Mouse (Mus musculus) central nervous system, embryonic 11.5 days (tissue): ENCODE data around the gene Pcbd2. TPM values are rescaled to one million over a fixed set of nuclear protein-coding genes. Genes with fewer than 3 reads are reported as not detected.

Source experiments
- polyA plus RNA-seq: library from polyadenylated mRNA; depleted of rRNA; stranded (reverse); fragments of >200 nt; gene quantifications from 2 replicates; pipeline ENCODE4 v1.2.3, GENCODE M21; 2012; rRNA removed

The Pcbd2 gene
- 38.8 and 48.8 TPM in 2 replicates for polyA plus RNA-seq

DNA sequence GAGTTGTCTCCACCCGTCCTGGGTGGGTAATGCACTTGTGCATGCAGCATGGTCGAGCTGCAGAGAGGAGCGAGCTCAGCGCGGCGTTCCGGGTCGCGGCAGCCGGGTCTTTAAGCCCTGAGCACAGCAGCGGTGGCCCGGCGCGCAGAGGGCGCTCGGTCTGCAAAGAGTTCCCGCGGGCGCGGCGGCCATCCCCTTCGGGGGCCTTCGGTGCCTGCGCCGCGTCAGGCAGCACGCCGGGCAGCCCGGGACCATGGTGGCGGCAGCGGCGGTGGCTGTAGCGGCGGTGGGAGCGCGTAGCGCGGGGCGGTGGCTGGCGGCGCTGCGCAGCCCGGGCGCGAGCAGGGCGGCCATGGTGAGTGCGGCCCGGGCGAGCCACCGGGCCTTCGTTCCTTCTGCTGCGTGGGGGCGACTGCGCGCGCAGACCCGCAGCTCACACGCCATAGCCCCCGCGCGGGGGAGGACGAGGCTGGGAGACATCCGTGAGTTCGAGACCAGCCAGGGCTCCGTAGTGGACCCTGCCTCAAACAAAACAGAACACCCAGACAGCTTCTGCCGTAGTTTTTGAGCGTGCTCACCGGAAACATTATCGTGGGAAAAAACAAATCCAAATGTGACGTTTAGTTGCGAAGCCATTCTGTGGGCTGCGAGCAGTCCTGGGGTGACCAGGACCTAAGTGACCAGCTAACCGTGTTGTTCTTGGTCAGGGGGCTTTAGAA is at the start of gene Pcbd2:
Pcbd2 (plus strand) TSS at position 249 of the 719 bp plus-strand sequence.

DNA sequence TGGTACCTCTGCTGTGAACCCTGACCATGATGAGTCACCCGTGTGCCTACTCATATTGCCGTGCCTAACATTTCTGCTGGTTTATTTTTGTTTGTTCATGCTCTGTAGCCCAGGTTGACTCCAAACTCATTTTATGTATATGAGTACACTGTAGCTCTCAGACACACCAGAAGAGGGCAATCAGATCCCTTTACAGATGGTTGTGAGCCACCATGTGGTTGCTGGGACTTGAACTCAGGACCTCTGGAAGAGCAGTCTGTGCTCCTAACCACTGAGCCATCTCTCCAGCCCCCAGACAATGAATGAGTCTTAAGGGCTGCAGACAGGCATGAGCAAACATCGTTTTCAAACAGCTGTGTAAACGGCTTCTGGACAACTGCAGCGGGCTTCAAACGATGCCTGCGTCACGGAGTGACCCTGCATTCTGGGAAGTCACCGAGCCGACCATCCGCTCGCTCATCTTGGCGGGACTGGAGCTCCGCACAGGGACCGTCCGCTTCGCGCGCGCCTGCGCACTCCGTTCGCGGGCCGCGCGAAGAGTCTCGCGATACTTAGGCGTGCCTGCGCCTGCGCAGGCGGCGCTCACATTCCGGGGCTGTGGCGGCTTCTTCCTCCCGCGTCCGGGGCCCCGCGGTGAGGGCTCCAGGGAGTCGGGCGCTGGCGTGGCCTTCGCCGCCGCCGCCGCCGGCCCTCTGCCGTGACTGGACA is 34.5 kb upstream of the Pcbd2 start, which contains the start of gene B230219D22Rik:
B230219D22Rik (plus strand) TSS at position 590 of the 708 bp plus-strand sequence.

DNA sequence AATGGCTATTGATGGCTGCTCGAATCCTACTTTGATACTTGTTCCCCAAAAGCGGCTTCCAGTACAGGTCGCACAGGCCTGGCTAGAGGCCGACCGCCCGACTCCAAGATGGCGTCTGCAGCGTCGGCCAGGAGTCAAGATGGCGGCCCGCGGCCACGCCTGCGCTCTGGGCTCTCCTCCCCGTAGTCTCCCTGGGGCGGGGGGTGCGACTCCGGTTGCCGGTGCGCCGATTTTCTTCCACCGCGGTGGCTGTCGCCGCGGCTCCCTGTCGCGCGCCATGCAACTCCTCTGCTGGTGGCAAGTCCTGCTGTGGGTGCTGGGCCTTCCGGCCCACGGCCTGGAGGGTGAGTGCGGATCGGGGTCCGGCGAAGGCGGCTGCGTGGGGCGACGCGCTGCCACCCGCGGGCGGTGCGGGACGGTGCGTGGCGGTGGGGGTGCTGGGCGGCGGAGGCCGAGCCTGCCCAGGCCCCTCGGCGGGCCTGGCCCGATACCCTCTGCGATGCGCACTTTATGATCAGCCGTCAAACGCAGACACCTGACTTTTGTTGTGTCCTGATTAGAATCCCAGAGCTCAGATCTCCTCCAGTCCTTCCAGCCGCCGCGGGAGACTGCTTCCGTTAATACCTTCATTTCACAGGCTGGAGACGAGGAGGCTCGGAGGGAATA is 12.5 kb upstream of the Pcbd2 start, which contains the start of gene Txndc15:
Txndc15 (plus strand) TSS at position 150 of the 666 bp plus-strand sequence.

DNA sequence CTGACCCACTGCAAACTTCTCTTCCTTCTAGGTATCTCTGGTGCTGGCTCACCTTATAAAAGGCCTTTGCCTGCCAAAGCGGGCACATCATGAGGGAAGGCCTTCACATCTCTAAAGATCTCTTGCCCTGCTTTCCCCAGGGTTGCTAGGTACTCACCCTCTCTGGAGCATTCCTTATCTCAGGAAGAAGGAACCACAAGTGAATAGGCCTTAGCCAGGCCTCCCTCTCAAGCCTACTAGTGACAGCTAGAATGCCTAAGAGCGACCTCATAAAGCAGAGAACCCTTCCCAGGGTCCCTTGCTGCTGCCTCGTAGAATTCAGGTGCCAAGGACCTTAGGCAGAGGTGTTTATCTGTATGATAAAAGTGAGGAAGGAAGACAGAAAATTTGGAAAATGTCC is 57.1 kb downstream of the Pcbd2 start, which contains the start of gene Catsper3:
Catsper3 (plus strand) TSS at position 301 of the 400 bp plus-strand sequence.

Other genes with a start within 250 kb of the Pcbd2 start
- gene Dbn1, start 239.3 kb upstream of the Pcbd2 start, polyA plus RNA-seq, result 432 and 1,182 TPM in 2 replicates
- 75.3 and 103 TPM in 2 replicates for gene Pdlim7, start 213.7 kb upstream of the Pcbd2 start, polyA plus RNA-seq
- gene Dok3, start 198.1 kb upstream of the Pcbd2 start, polyA plus RNA-seq, result 8.2 and 15.0 TPM in 2 replicates
- 100 and 105 TPM in 2 replicates for gene Ddx41, start 190.7 kb upstream of the Pcbd2 start, polyA plus RNA-seq
- gene Fam193b, start 156.2 kb upstream of the Pcbd2 start, polyA plus RNA-seq, result 137 and 175 TPM in 2 replicates
- gene Tmed9, start 153.6 kb upstream of the Pcbd2 start, polyA plus RNA-seq, result 147 and 149 TPM in 2 replicates
- 27.5 and 30.1 TPM in 2 replicates for gene B4galt7, start 127.5 kb upstream of the Pcbd2 start, polyA plus RNA-seq
- gene Caml, start 104.4 kb upstream of the Pcbd2 start, polyA plus RNA-seq, result 70.0 and 78.8 TPM in 2 replicates
- gene Ddx46, start 92.3 kb upstream of the Pcbd2 start, polyA plus RNA-seq, result 67.7 and 99.4 TPM in 2 replicates
- gene B230219D22Rik, start 34.2 kb upstream of the Pcbd2 start, polyA plus RNA-seq, result 51.4 and 83.6 TPM in 2 replicates
- gene Txndc15, start 12.7 kb upstream of the Pcbd2 start, polyA plus RNA-seq, result 51.8 and 54.3 TPM in 2 replicates
- gene Catsper3, start 57.2 kb downstream of the Pcbd2 start, polyA plus RNA-seq, result 0.10 and 0.12 TPM in 2 replicates
- gene Pitx1, start 108.8 kb downstream of the Pcbd2 start, polyA plus RNA-seq, result 4.2 and 22.6 TPM in 2 replicates